Mouse (Mus musculus): ENCODE data around the gene Hsdl1. TPM values are rescaled to one million over a fixed set of nuclear protein-coding genes. Genes with fewer than 3 reads are reported as not detected.

Hsdl1 gene
- polyA plus RNA-seq, 1 experiment from 2014 or later: 73.0 TPM

- Histone ChIP-seq H3K4me1 (peaks cover 44% of the 10 kb centered on the region), H3K36me3 (peaks cover 20% of the 10 kb centered on the region), H3K27ac (replicated peaks) (no peak overlapping the region), H3K9me3 (replicated peaks) (no peaks in the 10 kb centered on the region), H3K27me3 (ENCODE audit: low read depth, poor library complexity, severe bottlenecking) (peaks cover 15% of the 10 kb centered on the region), H3K4me3 (no peak overlapping the region)
- WGBS: 90% methylated on average over 6 of the region's 6 CpGs
- no peak for DNase-seq (ENCODE audit: low spot score)
These were observed 3.8 kb downstream of the Hsdl1 start for GRCm38 (mm10) chr8:119571135-119571534.

- H3K36me3 ChIP-seq: peaks cover 33% of the 10 kb centered on the region
- H3K27ac ChIP-seq (replicated peaks): no peak overlapping the region
- no peaks in the 10 kb centered on the region for H3K9me3 ChIP-seq (replicated peaks)
- DNase-seq (ENCODE audit: low spot score): no peak
- H3K4me3 ChIP-seq: no peak overlapping the region
- peaks cover 7% of the 10 kb centered on the region; the same call in 1 of the 2 replicates for H3K27me3 ChIP-seq (ENCODE audit: low read depth, poor library complexity, severe bottlenecking)
- H3K4me1 ChIP-seq: peaks cover 37% of the 10 kb centered on the region
- WGBS: 29% methylated on average over 4 of the region's 4 CpGs
These were observed 5.1 kb downstream of the Hsdl1 start for GRCm38 (mm10) chr8:119569881-119570280.

GRCm38 (mm10) chr8:119568951-119569350 lies 6.0 kb downstream of the Hsdl1 start:
- peaks cover 7% of the 10 kb centered on the region; the same call in 1 of the 2 replicates for H3K27me3 ChIP-seq (ENCODE audit: low read depth, poor library complexity, severe bottlenecking)
- no peaks in the 10 kb centered on the region for H3K9me3 ChIP-seq (replicated peaks)
- no peak overlapping the region for H3K4me3 ChIP-seq
- 66% methylated on average over 7 of the region's 7 CpGs for WGBS
- no peak for DNase-seq (ENCODE audit: low spot score)
- H3K36me3 ChIP-seq: peaks cover 42% of the 10 kb centered on the region
- no peak overlapping the region for H3K27ac ChIP-seq (replicated peaks)
- peaks cover 27% of the 10 kb centered on the region for H3K4me1 ChIP-seq

- Histone ChIP-seq H3K36me3 (peaks cover 49% of the 10 kb centered on the region), H3K27ac (replicated peaks) (no peak overlapping the region), H3K4me1 (peaks cover 20% of the 10 kb centered on the region), H3K9me3 (replicated peaks) (no peaks in the 10 kb centered on the region), H3K27me3 (ENCODE audit: low read depth, poor library complexity, severe bottlenecking) (peaks cover 3% of the 10 kb centered on the region; the same call in 1 of the 2 replicates), H3K4me3 (no peak overlapping the region)
- DNase-seq (ENCODE audit: low spot score): no peak
- 87% methylated on average over 9 of the region's 9 CpGs for WGBS
These were observed 6.7 kb downstream of the Hsdl1 start for GRCm38 (mm10) chr8:119568251-119568650.

- H3K9me3 ChIP-seq (replicated peaks): no peaks in the 10 kb centered on the region
These were observed 8.6 kb downstream of the Hsdl1 start for GRCm38 (mm10) chr8:119566367-119566766.

GRCm38 (mm10) chr8:119563849-119564251 lies 11.1 kb downstream of the Hsdl1 start:
- no peak for DNase-seq (ENCODE audit: low spot score)
- Histone ChIP-seq H3K36me3 (peaks cover 70% of the 10 kb centered on the region), H3K4me1 (peaks cover 6% of the 10 kb centered on the region), H3K27me3 (ENCODE audit: low read depth, poor library complexity, severe bottlenecking) (no peaks in the 10 kb centered on the region), H3K9me3 (replicated peaks) (no peaks in the 10 kb centered on the region), H3K27ac (replicated peaks) (no peak overlapping the region), H3K4me3 (no peak overlapping the region)
- WGBS: 94% methylated on average over 14 of the region's 14 CpGs

More at GRCm38 (mm10) chr8:119566367-119566766, 8.6 kb downstream of the Hsdl1 start:
- Histone ChIP-seq H3K4me1 (peaks cover 14% of the 10 kb centered on the region), H3K4me3 (no peak overlapping the region), H3K36me3 (peaks cover 66% of the 10 kb centered on the region), H3K27me3 (ENCODE audit: low read depth, poor library complexity, severe bottlenecking) (no peaks in the 10 kb centered on the region), H3K27ac (replicated peaks) (no peak overlapping the region)
- no peak for DNase-seq (ENCODE audit: low spot score)
- 83% methylated on average over 11 of the region's 11 CpGs for WGBS

- peak overlapping the region; percentile 88; the same call in 1 of the 2 replicates for H3K4me3 ChIP-seq
- no peaks in the 10 kb centered on the region for H3K9me3 ChIP-seq (replicated peaks)
- peaks cover 39% of the 10 kb centered on the region for H3K36me3 ChIP-seq
- H3K27ac ChIP-seq (replicated peaks): peak overlapping the region; percentile 96
- 88% methylated on average over 6 of the region's 6 CpGs for WGBS
- peaks cover 29% of the 10 kb centered on the region for H3K4me1 ChIP-seq
- H3K27me3 ChIP-seq (ENCODE audit: low read depth, poor library complexity, severe bottlenecking): no peaks in the 10 kb centered on the region
- DNase-seq (ENCODE audit: low spot score): no peak
These were observed 15.6 kb downstream of the Hsdl1 start for GRCm38 (mm10) chr8:119559402-119559720.

- Histone ChIP-seq H3K9me3 (replicated peaks) (no peaks in the 10 kb centered on the region), H3K27me3 (ENCODE audit: low read depth, poor library complexity, severe bottlenecking) (no peaks in the 10 kb centered on the region), H3K27ac (replicated peaks) (peak within 1 kb of the TSS; percentile 96), H3K4me1 (peaks cover 29% of the 10 kb centered on the region), H3K4me3 (peak within 1 kb of the TSS; percentile 88), H3K36me3 (peaks cover 38% of the 10 kb centered on the region)
- 6% methylated on average over 63 of the region's 63 CpGs for WGBS
- peak; percentile 98 for DNase-seq (ENCODE audit: low spot score)
These were observed 16.2 kb downstream of the Hsdl1 start, which contains the start of gene Mbtps1 for GRCm38 (mm10) chr8:119558603-119559401. Mbtps1 (minus strand) TSS chr8:119558735.

- Histone ChIP-seq H3K4me3 (peak overlapping the region; percentile 88), H3K36me3 (peaks cover 30% of the 10 kb centered on the region), H3K27ac (replicated peaks) (peak overlapping the region; percentile 96), H3K4me1 (peaks cover 32% of the 10 kb centered on the region), H3K9me3 (replicated peaks) (no peaks in the 10 kb centered on the region), H3K27me3 (ENCODE audit: low read depth, poor library complexity, severe bottlenecking) (no peaks in the 10 kb centered on the region)
- no peak for DNase-seq (ENCODE audit: low spot score)
- 2% methylated on average over 55 of the region's 55 CpGs for WGBS
These were observed 17.0 kb downstream of the Hsdl1 start for GRCm38 (mm10) chr8:119557821-119558602.

- H3K4me3 ChIP-seq: peak overlapping the region; percentile 88
- WGBS: 88% methylated on average over 9 of the region's 9 CpGs
- H3K36me3 ChIP-seq: peaks cover 22% of the 10 kb centered on the region
- no peak for DNase-seq (ENCODE audit: low spot score)
- H3K27ac ChIP-seq (replicated peaks): no peak overlapping the region
- no peaks in the 10 kb centered on the region for H3K27me3 ChIP-seq (ENCODE audit: low read depth, poor library complexity, severe bottlenecking)
- peaks cover 32% of the 10 kb centered on the region for H3K4me1 ChIP-seq
- H3K9me3 ChIP-seq (replicated peaks): no peaks in the 10 kb centered on the region
These were observed 17.9 kb downstream of the Hsdl1 start for GRCm38 (mm10) chr8:119557132-119557531.

GRCm38 (mm10) chr8:119555861-119556260 lies 19.1 kb downstream of the Hsdl1 start:
- Histone ChIP-seq H3K9me3 (replicated peaks) (no peaks in the 10 kb centered on the region), H3K36me3 (peaks cover 19% of the 10 kb centered on the region; the same call in 1 of the 2 replicates), H3K4me3 (no peak overlapping the region), H3K27me3 (ENCODE audit: low read depth, poor library complexity, severe bottlenecking) (no peaks in the 10 kb centered on the region), H3K27ac (replicated peaks) (no peak overlapping the region), H3K4me1 (peaks cover 32% of the 10 kb centered on the region)
- 95% methylated on average over 6 of the region's 6 CpGs for WGBS
- DNase-seq (ENCODE audit: low spot score): no peak

- no peaks in the 10 kb centered on the region for H3K27me3 ChIP-seq (ENCODE audit: low read depth, poor library complexity, severe bottlenecking)
- H3K4me3 ChIP-seq: no peak overlapping the region
- no peaks in the 10 kb centered on the region for H3K9me3 ChIP-seq (replicated peaks)
- WGBS: 86% methylated on average over 2 of the region's 2 CpGs
- no peak for DNase-seq (ENCODE audit: low spot score)
- peaks cover 23% of the 10 kb centered on the region for H3K4me1 ChIP-seq
- H3K27ac ChIP-seq (replicated peaks): no peak overlapping the region
- H3K36me3 ChIP-seq: 0 out of 2 replicates have a peak, but pooled peaks cover 20% of the 10 kb centered on the region
These were observed 22.0 kb downstream of the Hsdl1 start for GRCm38 (mm10) chr8:119552967-119553366.
